Mouse (Mus musculus) kidney, postnatal 25 days (tissue): Measurements from ENCODE around the gene Tead1.
A peak's percentile ranks its signal among the peaks of the same experiment; 100 is the strongest.

Experiments used
- DNase-seq, 2 experiments: peaks; one replicate each; pipeline ENCODE4 v3.0.0; 2021; ENCODE audit warnings: mixed read lengths in 2 of 2

The Tead1 gene

GRCm38 (mm10) chr7:112731584-112731983 lies 52.5 kb downstream of the Tead1 start:
- DNase-seq = no peak

- no peak for DNase-seq
These were observed 60.1 kb downstream of the Tead1 start for GRCm38 (mm10) chr7:112739174-112739573.

GRCm38 (mm10) chr7:112741790-112742189 lies 62.7 kb downstream of the Tead1 start:
- DNase-seq = peak; percentile 68 to 86

DNA sequence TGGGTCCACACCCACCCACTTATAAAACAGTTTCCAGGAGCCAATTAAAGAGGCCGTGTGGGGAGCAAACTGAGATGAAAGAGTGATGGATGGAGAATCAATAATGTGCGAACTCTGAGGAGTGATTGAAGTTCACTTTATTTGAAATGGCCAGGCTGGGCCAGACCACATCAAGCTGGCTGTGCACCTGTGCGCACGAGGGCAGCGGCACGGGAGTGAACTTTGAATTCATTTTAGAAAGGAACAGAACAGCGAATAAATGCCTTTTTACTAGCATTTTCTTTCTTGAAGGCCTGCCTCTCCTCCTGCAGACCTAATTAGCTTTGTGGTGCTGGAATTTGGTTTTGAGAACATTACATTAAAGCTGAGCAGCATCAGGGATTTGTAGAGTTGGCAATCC lies 63.9 kb downstream of the Tead1 start:
- peak; percentile 66 to 75 for DNase-seq

GRCm38 (mm10) chr7:112743621-112744395 lies 64.7 kb downstream of the Tead1 start:
- peak; percentile 76 to 87 for DNase-seq

GRCm38 (mm10) chr7:112747187-112747586 lies 68.1 kb downstream of the Tead1 start:
- peak; percentile 90 to 91 for DNase-seq

- no peak for DNase-seq
These were observed 68.7 kb downstream of the Tead1 start for GRCm38 (mm10) chr7:112747836-112748235.

- no peak for DNase-seq
These were observed 69.2 kb downstream of the Tead1 start for GRCm38 (mm10) chr7:112748327-112748726.

DNA sequence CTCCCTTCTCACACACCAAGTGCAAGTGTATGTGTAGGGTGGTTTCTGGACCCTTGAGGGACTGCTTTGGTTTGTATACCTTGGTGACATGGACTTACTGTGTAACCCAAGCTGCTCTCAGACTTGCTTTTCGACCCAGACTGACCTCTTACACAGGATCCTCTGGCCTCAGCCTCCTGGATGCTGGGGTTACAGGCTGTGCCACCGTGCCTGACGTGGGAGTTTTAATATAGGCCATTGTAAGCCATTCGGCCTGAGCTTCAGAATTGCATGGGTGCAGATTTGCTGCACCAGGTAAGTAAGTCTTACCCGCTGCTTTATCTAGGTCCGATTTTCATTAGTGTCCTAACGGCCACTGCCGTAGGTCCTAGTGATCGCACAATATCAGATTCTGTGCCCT lies 71.0 kb downstream of the Tead1 start:
- DNase-seq = no peak

- DNase-seq = no peak
These were observed 73.2 kb downstream of the Tead1 start for GRCm38 (mm10) chr7:112752311-112752710.

DNA sequence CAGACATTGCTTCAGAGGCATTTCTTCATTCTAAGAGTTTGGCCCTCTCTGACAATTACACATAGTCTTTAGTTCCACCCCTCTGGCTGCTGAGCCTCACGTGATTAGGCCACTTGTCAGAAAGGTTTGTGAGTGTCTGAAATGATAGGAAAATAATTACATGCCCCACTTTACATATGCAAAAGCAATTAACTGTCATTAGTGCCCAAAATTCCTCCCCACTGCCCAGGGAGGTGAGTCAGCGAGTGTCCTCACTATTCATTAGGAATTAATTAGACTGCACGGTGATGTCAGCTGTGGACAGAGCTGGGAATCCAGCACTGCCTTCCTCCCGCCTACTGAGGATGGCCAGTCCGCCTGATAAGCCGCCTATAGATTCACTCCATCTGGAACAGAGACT lies 74.2 kb downstream of the Tead1 start:
- no peak for DNase-seq

- no peak for DNase-seq
These were observed 80.3 kb downstream of the Tead1 start for GRCm38 (mm10) chr7:112759359-112759975.

DNA sequence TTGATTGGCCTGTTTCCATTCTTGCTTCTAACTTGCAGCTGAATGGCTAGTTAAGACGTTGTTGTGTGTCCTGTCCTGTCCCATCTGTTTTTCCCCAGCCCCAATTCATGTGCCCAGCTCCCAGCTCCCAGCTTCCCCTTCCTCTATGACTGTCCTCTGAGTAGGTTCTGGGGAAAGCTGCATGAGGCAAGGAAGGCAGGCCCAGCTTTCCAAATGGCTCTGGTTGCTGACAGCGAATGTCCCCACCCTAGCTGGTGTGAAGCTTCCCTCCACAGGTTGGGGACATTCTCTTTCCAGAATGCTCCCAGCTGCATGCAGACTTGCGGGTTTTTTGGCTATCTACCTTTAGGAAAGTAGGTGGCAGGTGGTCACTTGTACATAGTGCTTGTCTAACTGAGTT lies 81.2 kb downstream of the Tead1 start:
- no peak for DNase-seq

- DNase-seq = peak in 1 of 2 experiments; percentile 66
These were observed 81.7 kb downstream of the Tead1 start for GRCm38 (mm10) chr7:112760782-112761181.

- no peak for DNase-seq
These were observed 83.8 kb downstream of the Tead1 start for GRCm38 (mm10) chr7:112762870-112763269.

DNA sequence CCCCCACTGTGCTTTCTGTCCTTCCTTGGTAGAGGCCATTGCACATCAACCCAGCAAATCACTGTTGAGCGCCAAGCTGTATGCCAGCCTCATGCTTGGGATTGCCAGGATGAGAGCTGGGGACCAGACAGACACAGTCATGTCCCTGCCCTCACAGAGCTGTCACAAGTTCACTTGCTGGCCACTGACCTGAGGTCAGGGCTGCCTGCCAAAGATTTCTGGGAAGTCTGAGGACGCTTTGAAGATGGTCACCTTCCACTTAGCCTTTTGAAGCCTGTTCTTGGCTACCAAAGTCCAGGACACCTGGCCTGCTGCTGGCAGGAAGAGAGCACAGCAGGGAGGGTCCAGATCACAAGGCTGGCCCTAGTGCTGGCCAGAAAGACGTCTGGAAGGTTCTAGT lies 84.4 kb downstream of the Tead1 start:
- DNase-seq = peak; percentile 88 to 94

DNA sequence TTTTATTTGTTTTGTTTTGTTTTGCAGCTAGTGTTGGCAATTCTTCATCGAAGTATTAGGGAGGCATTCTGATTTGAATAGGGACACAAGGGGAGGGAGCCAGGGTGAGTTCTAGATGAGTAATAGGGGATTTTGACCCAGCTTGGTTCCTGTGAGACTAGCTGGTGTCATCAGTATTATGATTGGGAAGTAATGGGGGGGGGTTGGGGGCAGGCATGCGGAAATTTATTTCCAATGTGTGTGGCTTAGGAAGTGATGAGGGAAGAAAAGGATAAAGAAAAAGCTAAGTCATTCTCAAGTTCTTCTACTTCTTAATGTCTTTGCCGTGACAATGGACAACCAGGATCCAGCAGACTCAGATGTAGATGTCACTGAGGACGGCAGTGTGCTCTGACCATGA lies 85.8 kb downstream of the Tead1 start:
- no peak for DNase-seq

- DNase-seq = no peak
These were observed 90.7 kb downstream of the Tead1 start for GRCm38 (mm10) chr7:112769866-112770265.

- DNase-seq = no peak
These were observed 92.3 kb downstream of the Tead1 start for GRCm38 (mm10) chr7:112771461-112771860.

GRCm38 (mm10) chr7:112772777-112773176 lies 93.7 kb downstream of the Tead1 start:
- DNase-seq = no peak

GRCm38 (mm10) chr7:112773601-112774000 lies 94.5 kb downstream of the Tead1 start:
- peak in 1 of 2 experiments; percentile 61 for DNase-seq

GRCm38 (mm10) chr7:112775816-112776215 lies 96.7 kb downstream of the Tead1 start:
- no peak for DNase-seq

- no peak for DNase-seq
These were observed 97.6 kb downstream of the Tead1 start for GRCm38 (mm10) chr7:112776670-112777069.

GRCm38 (mm10) chr7:112779636-112780035 lies 100.5 kb downstream of the Tead1 start:
- DNase-seq = no peak
